Mouse (Mus musculus) neutrophil, adult 65 days (primary cell): ENCODE results near the gene Spsb4. TPM values are rescaled to one million over a fixed set of nuclear protein-coding genes. Genes with fewer than 3 reads are reported as not detected.

Source experiments
- total RNA-seq: library from RNA; stranded (reverse); gene quantifications from 2 replicates; pipeline ENCODE4 v1.2.4, GENCODE M21; 2023

The Spsb4 gene
- total RNA-seq, result 2.5 and 2.7 TPM in 2 replicates

GRCm38 (mm10) chr9:97018677-97019147, at the start of gene Spsb4:
TSS of gene Spsb4 (minus strand) at chr9:97018843.

Other genes starting within 250 kb of the Spsb4 start
- 75.5 and 80.2 TPM in 2 replicates for gene Pxylp1, start 126.2 kb downstream of the Spsb4 start, total RNA-seq
- gene Slc25a36, start 92.3 kb upstream of the Spsb4 start, total RNA-seq, result 42.3 and 75.5 TPM in 2 replicates